Mouse (Mus musculus) adrenal gland, postnatal 25 days (tissue): Measurements from ENCODE around the gene Map2k2. TPM values are rescaled to one million over a fixed set of nuclear protein-coding genes. Genes with fewer than 3 reads are reported as not detected.
A peak's percentile ranks its signal among the peaks of the same experiment; 100 is the strongest.
"Not testable (repeated sequence)": the region's sequence is repeated elsewhere in the genome, so short reads cannot be mapped to it uniquely, and the experiment has no call there.

ENCODE experiments used
- DNase-seq: peaks from one replicate; pipeline ENCODE4 v3.0.0; 2021; ENCODE audit warnings: mixed read lengths
- long read RNA-seq: library from polyadenylated mRNA; stranded (forward); transcript quantifications from one replicate; pipeline ENCODE4 v2.0.0, GENCODE M21; 2021
- total RNA-seq: library from RNA; stranded (reverse); gene quantifications from 2 replicates; pipeline ENCODE4 v1.2.3, GENCODE M21; 2021

Map2k2 gene
- 182 and 184 TPM in 2 replicates for total RNA-seq
- long read RNA-seq, transcript Map2k2-207 (11 exons, 2,405 nt): minor isoform, 43 of 202 reads
- long read RNA-seq, transcript Map2k2-202 (11 exons, 1,556 nt): major isoform, 99 of 202 reads
- long read RNA-seq, partial matches to known transcripts: 33 of 202 reads
- long read RNA-seq, other reads (novel, unspliced or antisense): 23 of 202 reads

DNA sequence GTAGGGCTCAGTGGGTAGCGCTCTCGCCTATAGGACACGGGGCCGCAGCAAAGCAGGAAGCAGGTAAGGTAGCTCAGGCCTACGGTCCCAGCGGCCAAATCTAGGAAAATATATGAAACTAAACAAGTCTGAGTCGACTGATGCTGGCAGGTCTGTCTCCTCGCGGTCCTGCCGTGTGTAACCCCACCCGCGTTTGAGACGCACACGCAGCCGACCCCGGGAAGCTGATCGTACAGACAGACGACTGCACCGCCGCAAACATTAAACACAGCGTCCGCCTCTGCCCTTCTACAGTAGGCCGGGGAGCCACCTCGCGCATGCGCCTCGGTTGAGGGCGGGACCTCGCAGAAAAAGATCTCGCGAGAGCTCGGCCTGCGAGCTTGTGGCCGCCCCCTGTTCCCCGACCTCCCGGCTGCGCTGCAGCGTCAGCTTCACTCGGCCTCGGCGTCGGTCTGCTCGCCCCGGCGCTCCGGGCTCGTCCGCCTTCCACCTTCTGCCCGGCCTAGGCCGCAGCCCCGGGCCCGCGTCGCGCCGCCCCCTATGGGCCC, at the start of gene Map2k2:
TSS of gene Map2k2 (plus strand) at position 351 of the 548 bp plus-strand sequence.
- peak; percentile 98 for DNase-seq

DNA sequence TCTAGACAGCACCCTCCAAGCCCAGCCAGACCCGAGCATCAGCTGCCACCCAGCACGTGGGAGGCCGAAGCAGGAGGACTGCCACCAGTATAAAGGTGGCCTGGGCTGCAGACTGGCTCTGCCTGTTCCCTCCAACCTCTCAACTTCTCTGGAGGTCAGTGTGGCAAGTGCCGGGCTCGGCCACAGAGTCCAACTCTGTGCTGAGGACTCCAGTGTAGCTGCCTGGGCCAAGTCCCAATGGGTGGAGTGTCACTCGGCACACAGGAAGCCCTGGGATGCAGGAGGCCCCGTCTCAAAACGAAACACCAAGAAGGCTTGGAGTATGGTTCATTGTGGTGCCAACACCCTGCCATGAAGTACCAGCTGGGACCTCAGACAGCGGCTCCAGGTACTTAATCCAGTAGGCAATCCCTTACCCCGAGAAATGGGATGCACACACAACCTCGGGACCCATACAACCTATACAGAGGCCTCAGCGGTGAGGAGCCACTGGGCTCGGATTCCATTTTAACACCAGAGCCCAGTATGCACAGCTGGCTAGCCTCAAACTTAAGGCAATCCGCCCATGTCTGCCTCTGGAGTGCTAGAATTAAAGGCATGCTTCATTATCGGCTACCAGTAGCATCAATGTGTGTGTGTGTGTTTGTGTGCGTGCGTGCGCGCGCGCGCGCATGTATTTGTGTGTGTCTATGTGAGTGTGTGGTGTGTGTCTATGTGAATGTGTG, 48.1 kb upstream of the Map2k2 start:
- DNase-seq: peak; percentile 18

DNA sequence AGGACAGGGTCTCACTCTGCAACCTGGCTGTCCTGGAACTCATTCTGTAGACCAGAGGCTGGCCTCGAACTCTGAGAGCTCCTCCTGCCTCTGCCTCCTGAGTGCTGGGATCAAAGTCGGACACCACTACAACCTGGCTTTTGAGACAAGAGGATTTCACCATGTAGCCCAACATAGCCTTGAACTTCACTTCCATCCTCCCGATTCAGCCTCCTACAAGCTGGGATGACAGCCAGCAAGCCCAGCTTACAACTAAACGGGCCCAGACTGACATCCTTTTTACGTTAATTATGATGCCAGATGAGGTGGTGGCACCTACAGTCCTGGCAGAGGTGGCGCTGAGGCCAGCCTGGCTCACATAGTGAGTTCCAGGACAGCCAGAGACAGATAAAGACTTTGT, 46.8 kb upstream of the Map2k2 start:
- DNase-seq: peak; percentile 16

DNA sequence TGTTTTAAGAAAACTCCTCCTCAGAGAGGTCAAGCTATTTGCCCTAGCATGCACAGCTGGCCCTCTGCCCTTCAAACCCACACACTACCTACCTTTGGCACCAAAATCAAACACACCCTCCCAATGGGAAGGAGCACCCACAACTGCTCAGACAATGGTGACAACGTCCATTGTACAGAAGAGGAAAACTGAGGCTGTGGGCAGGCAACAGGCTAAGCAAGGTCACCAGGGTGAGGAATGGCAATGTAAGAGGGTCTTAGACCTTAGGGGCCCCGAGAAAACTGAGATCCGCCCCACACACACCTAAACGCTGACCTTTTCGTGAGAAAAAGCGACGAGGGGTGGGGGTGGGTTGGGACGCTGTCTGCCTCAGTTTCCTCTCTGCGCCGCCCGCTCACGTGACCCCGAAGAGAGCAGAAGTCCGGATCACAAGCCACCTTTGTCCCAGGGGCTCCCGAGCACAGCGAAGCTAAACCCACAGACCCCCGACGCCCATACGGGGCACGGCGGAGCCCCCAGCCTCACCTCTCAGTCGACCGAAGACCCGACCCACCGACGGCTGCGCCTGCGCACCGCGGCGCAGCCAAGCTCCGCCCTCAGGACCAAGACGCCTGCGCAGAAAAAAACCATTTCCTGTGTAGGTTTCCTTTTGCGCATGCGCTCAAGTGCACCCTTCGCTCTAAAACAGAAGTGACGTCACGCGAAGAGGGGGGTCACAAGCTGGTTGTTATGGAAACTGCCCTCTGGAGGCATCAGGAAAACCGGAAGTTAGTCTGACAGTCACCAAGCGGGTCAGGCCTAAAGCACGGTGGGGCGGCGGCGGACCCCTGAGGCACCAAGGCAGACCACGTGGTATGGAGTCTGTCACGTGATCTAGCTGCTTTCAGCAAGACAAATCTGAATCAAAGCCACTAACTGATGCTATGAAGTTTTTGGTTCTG, 45.8 kb upstream of the Map2k2 start, which contains the start of gene Sgta:
TSS of gene Sgta (minus strand) at position 579 of the 941 bp plus-strand sequence.
- peak; percentile 96 for DNase-seq

DNA sequence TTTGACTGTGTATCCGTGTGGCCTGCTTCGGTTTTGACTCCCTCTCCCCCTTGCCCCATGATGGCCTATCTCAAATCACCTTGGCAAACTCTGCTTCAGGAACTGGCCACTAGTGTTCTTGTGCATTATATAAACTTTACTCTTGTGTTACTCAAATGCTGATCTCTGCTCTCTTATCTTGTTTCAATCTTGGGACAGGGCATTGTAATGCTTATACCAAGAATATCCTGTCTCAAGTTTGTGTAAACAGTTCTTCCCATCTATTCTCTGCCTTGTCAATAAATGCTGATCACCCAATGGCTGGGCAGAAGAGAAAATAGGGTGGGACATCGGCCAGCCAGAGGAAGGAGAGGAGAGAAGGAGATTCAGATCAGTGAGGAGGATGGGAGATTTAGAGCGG, 43.0 kb upstream of the Map2k2 start:
- DNase-seq: no peak

DNA sequence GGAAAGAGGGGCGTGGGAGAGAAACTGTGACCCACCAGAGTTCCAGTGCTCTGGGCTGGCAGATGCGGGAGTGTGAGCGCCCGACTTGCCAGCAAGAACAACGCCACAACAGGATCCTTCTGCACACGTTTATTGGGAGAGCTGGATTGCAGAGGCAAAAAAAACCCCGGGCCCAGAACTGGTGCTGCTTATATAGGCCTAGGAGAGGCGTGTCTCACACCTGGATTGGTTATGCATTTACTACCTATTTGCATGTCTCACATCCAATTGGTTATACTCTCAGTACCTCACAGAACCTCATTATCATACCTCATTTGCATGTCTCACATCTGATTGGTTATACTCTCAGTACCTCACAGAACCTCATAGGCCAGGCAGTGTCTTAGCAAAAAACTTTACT, 41.2 kb upstream of the Map2k2 start:
- DNase-seq: not testable (repeated sequence)

DNA sequence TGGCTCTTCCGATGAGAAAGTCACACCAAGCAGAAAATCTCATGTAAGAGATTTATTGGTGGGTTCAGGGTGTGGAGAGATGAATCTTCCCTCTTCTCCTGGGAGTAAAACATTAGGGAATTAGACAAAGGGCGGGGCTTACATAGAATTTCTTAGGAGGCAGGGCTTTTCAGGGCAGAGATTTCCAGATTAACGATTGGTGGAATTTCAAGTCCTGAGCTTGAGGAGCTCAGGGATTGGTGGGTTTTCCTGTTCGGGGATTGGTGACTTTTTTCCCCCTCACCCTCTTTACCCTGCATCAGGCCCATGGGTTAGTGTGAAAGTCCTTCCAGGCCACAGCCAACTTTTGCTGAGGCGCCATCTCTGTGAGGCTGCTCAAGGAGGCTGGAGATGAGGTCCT, 37.0 kb upstream of the Map2k2 start:
- DNase-seq: no peak

DNA sequence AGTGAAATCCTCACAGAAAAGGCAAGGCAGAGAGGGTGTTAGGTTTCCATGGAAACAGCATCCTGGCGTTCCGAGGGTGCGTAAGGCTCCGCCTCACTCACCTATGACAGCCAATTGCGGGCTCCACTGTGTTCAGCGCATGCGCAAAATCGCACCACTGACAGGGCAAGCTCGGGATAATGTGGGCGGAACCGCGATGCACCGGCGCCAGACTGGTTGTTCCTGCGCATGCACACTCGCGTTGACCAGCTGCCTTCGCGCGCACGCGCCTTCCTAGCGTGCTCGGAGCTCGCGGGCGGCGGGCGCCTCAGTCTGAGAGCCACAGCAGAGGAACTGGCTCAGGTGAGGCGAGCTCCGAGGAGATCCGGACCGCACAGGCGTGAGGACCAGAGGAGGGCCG, 35.9 kb upstream of the Map2k2 start, which contains the start of gene Thop1:
TSS of gene Thop1 (plus strand) at position 200 of the 400 bp plus-strand sequence.
- DNase-seq: peak; percentile 97

DNA sequence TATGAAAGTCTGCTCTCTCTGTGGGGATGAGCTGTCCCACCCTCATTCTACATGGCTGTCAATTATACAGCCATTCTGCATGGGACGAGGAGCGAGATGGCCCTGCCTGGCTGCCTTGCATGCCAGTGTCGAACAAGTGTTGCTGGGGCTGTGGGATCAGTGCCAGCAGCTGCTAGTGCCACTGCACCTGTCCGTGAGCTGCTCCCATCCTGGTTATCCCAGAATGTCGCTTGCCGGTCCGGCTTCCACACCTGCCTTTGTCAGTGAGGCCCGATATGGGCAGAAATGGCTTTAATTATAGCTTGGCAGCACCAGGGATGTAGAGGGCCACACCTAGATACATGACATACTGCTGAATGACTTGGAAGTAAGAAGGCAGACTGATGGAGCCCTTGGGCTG, 33.4 kb upstream of the Map2k2 start:
- DNase-seq: no peak

DNA sequence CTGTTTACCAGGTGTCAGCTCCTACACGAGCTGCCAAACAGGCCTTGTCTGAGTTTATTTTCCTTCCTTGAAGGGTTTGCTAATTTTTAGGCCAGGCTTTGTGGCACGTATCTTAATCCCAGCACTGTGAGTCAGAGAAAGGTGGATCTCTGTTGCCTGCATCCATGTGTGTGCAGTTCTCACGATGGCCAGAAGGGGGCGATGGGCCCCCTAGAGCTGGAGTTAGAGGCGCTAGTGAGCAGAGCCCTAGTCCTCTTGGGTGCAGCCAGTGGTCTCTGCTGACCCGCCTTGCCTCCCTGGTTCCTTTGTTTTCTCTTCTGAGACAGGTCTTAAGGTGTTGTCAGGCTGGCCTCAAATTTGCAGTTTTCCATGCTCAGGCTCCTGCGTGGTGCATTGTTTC, 32.3 kb upstream of the Map2k2 start:
- no peak for DNase-seq

DNA sequence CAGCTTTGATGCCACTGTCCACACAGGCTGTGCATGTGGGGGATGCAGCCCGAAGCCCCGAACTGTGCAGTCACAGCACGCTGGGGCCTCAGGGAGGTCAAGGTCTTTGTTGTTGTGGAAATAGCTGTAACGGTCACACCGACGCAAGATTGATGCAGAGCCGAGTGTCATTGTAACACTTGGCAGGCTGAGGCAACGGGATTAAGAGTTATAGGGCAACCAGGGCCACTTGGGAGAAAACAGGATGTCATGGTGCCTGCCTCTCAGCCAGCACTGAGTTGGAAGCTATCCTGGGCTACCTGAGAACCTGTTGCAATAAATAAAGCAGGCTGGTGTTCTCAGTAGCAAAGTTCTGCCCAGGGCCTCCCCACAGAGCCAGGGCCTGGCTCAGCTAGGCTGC, 30.0 kb upstream of the Map2k2 start:
- DNase-seq: no peak

DNA sequence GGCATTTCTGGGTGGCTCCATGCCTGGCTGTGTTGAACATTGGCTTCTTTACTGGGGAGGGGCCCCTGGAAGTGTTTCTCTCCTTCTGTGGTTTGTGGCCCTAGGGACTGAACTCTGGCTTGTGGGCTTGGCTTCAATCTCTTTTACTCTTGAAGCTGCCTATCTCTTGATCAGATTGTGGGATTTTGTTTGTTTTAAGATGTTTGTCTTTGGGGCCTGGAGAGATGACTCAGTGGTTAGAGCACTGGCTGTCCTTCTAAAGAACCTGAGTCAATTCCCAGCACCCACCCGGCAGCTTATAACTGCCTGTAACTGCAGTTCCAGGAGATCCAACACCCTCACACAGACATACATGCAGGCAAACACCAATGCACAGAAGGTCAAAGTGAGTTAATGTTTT, 29.4 kb upstream of the Map2k2 start:
- DNase-seq: no peak

DNA sequence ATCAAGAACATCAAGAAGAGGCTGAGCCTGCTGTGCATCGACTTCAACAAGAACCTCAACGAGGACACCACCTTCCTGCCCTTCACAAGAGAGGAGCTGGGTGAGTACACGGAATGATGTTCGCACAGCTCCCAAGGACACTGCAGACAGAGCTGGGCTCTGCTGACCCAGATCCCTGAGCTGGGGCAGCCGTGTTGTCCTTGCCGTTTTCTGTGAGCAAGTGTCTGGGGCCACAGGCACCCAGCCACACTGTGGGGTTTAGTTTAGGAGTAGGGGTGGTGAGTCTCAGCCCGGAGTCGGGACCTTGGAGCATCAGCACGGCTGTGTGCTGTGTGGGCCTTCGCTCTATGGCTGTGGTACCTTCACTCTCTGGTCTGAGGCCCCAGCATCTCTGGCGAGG, 27.8 kb upstream of the Map2k2 start:
- peak; percentile 49 for DNase-seq

DNA sequence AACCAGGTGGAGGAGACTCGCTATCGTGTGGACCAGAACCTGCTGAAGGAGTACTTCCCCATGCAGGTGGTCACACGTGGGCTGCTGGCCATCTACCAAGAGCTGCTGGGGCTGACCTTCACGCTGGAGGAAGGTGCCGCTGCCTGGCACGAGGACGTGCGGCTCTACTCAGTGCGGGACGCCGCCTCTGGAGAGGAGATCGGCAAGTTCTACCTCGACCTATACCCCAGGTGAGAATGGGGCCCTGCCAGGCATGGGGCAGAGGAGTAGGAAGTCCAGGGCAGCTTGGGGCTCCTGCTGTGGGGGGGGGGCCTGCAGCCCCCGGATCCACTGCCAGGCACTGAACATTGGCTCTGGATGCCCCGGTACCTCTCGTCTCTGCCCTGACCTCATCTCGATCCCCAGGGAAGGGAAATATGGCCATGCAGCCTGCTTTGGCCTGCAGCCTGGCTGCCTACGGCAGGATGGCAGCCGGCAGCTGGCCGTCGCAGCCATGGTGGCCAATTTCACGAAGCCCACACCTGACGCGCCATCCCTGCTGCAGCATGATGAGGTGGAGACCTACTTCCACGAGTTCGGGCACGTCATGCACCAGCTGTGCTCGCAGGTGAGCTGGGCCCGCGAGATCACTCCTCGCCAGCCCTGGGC, 25.6 kb upstream of the Map2k2 start:
- no peak for DNase-seq

DNA sequence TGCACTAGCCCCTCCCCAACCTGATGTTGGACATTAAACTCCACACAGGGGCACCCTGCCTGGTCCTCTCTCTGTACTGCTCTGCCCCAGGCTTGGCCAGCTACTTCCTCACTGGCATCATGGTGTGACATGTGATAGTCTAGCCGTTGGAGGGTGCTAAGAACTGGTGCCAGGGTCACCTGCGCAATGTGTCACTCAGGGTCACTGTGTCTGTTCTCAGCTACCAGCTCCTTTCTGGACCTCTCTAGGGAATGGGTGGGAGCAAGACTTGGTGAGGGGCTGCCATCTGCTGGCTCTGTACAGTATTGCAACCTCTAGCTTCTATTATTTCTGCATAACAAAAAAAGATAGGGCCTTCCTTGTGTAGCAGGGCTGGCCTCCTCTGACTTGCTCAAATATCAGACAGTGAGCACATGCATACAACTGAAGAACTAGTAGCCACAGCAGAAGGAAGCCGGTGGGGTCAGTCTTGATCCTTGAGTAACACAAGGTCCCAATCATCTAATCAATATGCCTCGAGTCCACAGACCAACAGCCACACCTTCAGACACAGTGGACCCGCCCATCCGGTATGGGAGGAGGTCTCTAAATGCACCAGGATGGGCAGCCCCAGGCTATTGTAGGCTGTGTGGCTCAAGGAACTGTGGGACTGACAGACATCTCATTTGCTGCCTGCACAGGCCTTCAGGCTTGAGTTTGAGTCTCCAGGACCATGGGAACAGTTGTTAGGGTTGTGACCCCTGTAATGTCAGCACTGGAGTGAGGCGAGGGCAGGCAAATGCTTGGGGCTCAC, 23.4 kb upstream of the Map2k2 start:
- DNase-seq: peak; percentile 65

DNA sequence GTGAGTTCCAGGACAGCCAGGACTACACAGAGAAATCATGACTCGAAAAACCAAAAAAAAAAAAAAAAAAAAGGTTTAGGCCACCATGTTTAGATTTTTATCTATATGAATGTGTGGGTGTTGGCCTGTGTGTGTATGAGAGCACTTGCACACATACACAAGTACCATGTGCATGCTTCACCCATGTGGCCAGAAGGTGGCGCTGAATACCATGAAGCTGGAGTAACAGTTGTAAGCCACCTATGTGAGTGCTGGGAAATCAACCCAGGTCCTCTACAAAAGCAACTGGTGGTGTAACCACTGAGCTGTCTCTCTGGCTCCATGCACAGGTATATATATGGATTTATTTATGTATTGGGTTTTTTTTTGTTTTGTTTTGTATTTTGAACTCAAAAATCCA, 18.7 kb upstream of the Map2k2 start:
- DNase-seq: no peak

DNA sequence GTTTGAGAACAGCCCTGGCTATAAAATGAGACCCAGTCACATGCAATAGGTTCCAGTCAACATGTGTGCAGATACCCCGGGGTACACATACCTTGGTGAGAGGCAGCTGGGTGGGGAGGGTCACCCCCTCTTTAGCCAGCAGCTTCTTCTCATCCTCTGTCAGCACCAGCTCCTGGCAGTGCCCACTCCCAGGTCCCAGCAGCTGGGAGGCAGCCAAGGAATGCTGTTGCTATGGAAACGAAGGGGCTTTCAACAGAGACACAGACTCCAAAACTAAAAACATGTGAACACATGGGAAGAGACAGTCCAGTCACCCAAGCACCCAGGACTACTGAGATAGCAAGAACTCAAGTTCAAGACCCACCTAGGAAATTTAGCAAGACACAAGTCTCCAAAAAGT, 16.5 kb upstream of the Map2k2 start:
- DNase-seq: no peak

DNA sequence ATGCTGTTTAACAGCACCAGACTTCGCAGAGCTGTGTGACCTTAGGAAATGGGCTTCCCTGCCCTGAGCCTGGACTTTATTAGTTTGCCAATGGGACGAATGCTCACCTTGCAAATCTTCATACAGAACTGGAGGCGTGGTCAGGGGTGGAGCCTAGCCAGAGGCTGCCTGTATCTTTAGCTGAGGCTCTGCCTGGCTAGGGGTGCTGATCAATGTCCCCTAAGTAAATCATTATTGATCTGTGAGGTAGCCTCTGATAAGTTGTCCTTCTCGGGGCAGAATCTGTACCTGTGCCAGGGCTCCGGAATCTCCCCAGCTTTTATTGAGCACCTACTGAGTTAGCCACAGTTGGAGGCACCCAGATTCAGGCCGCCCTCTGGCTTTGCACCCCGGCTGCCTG, 15.1 kb upstream of the Map2k2 start:
- no peak for DNase-seq

DNA sequence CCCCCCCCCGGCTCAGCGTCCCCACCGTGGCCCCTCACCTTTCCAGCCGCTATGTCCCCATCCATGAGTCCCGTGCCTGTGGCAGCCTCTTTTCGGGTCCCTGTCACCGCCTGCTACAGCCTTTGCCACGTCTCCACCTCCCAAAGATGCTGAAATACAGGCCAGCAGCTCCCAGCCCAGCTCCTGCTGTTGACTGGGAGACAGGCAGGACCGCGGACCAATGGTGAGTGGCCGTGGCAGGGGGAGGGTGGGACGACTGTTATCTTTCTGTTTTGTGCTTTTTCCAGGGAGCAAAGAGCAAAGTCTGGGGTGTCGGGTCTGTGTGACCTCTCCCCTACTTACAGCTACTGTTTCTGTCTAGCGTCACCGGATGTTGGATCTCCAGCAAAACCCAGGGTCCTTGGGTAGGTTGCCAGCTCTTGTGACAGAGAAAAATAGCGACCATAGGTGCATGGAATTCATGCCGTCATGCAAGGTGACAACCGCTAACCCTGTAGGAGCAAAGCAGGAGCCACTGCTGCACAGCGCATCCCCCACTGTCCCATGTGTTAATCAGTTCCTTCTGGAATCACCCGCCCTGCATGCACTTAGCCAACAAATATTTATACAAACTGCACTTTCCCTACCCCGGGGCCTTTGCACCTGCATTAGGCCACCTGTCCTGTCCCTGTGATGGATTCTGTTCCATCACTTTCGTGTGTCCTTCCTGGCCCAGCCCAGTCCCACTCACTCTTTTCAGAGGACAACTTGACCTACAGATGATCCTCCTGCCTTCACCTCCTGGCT, 13.1 kb upstream of the Map2k2 start:
- peak; percentile 75 for DNase-seq

DNA sequence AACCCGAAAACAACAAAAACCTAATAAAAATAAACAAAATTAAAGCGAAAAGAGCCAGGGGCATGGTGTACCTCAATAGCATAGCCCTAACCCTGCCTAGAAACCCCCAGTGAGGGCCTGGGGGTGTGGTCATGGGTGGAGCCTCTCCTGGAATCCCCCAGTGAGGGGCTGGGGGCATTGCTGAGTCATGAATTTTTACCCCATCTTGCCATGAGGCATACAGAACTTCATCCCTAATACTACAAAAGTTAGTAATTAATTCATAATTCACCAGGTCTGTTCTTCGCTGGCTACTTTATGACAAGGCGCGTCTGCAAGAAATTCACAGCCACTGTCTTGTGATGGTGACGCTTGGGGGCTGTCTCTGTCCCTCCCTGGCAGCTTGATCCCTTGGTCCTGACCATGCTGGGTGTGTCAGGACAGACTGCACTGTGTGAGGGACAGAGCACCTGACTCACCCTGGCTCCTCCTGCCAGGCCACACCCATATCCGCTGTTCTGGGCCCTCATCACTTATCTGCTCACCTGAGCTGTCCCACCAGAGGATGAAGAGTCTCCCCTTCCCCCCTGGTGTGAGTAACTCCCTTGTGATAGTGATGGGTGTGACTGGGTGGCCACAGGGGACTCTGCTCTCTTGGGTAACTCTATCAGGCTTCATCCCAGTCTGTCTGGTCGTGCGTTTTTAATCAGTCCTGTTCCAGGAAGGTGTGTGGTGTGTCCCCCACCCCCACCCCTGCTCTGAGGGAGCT, 10.6 kb upstream of the Map2k2 start:
- no peak for DNase-seq
